In the genomic region with DNA sequence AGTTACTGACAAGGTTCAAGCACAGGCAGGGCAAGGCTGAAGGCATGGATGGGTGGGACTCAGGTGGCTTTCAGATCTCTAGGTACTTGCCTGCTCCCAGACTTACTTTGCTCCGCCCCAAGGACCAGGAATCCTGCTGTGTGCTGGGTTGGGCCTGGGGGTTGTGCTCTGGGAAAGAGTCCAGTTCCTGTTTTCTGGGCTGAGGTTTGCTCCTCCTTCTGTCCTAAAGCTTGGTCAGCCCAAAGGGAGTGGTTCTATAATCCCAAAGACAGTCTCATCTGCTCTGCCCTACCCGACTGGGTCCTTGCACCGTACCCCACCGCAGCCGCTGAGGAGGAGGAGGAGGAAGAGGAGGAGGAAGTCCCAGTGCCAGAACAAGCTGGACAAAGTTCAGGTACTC, we compare ENCODE assay signal across 13 mouse cellular contexts. TPM values are rescaled to one million over a fixed set of nuclear protein-coding genes. Genes with fewer than 3 reads are reported as not detected.
DNase-seq lines count a peak whose midpoint lies in the region; ATAC-seq and TF ChIP-seq lines count a peak whose summit lies in the region.
"Had no signal": no experiment of that assay in that cellular context is flagged by ENCODE, and none has a peak within 500 bp of the region (broad histone marks: within the 10 kb centered on the region; RNA-seq: fewer than 3 reads in every experiment).

A gene (plus strand): TSS at position 221 of the 400 bp plus-strand sequence.

- TF ChIP-seq CTCF in hindbrain, postnatal 0 days (IDR thresholded peaks at IDR 0.05; ENCODE audit: low read depth): no peak

- no peaks in the 10 kb centered on the region for H3K27me3 ChIP-seq in hindbrain, postnatal 0 days (ENCODE audit: insufficient read depth, low read length)
- no peaks in the 10 kb centered on the region for H3K27me3 ChIP-seq in hindbrain, embryonic 11.5 days (ENCODE audit: control insufficient read depth, insufficient read depth, low read length)
- H3K27me3 ChIP-seq in limb, embryonic 14.5 days (ENCODE audit: control insufficient read depth, insufficient read depth, low read length): no peaks in the 10 kb centered on the region
- no peaks in the 10 kb centered on the region for H3K27me3 ChIP-seq in midbrain, embryonic 16.5 days (ENCODE audit: control insufficient read depth, insufficient read depth, low read depth, low read length)
- H3K27me3 ChIP-seq: embryonic facial prominence, embryonic 15.5 days; midbrain, embryonic 13.5 days had no signal

- H3K4me3 ChIP-seq in hindbrain, postnatal 0 days (ENCODE audit: low read length): no peak within 1 kb of the TSS
- no peak within 1 kb of the TSS for H3K4me3 ChIP-seq in hindbrain, embryonic 11.5 days (ENCODE audit: low read depth, low read length)
- no peak within 1 kb of the TSS for H3K4me3 ChIP-seq in limb, embryonic 14.5 days (replicated peaks; ENCODE audit: low read length)
- no peak within 1 kb of the TSS for H3K4me3 ChIP-seq in midbrain, embryonic 16.5 days (ENCODE audit: low read depth, low read length)
- H3K4me3 ChIP-seq: embryonic facial prominence, embryonic 15.5 days; midbrain, embryonic 13.5 days had no signal

- no peaks in the 10 kb centered on the region for H3K4me1 ChIP-seq in hindbrain, postnatal 0 days (ENCODE audit: insufficient read depth, low read length)
- H3K4me1 ChIP-seq in hindbrain, embryonic 11.5 days (replicated peaks; ENCODE audit: control insufficient read depth, insufficient read depth, low read length): no peaks in the 10 kb centered on the region
- H3K4me1 ChIP-seq in limb, embryonic 14.5 days (ENCODE audit: control insufficient read depth, insufficient read depth, low read length): no peaks in the 10 kb centered on the region
- no peaks in the 10 kb centered on the region for H3K4me1 ChIP-seq in midbrain, embryonic 16.5 days (ENCODE audit: control insufficient read depth, insufficient read depth, low read length)
- H3K4me1 ChIP-seq: embryonic facial prominence, embryonic 15.5 days; midbrain, embryonic 13.5 days had no signal

- no peak for ATAC-seq in hindbrain, postnatal 0 days
- ATAC-seq in hindbrain, embryonic 11.5 days (ENCODE audit: low FRiP score): no peak
- ATAC-seq in limb, embryonic 14.5 days (ENCODE audit: low FRiP score, low read depth): no peak
- ATAC-seq in midbrain, embryonic 16.5 days: no peak
- ATAC-seq: CD4-positive, CD25-positive, alpha-beta regulatory T cell, adult 4 months; midbrain, embryonic 13.5 days had no signal

- no peaks in the 10 kb centered on the region for H3K9me3 ChIP-seq in hindbrain, postnatal 0 days (ENCODE audit: low read length)
- H3K9me3 ChIP-seq in hindbrain, embryonic 11.5 days (ENCODE audit: control insufficient read depth, low read length): no peaks in the 10 kb centered on the region
- no peaks in the 10 kb centered on the region for H3K9me3 ChIP-seq in limb, embryonic 14.5 days (ENCODE audit: control insufficient read depth, low read length)
- no peaks in the 10 kb centered on the region for H3K9me3 ChIP-seq in midbrain, embryonic 16.5 days (replicated peaks; ENCODE audit: control insufficient read depth, low read length, poor library complexity, severe bottlenecking)
- H3K9me3 ChIP-seq: embryonic facial prominence, embryonic 15.5 days; midbrain, embryonic 13.5 days had no signal

- 75% methylated on average over 5 of the region's 5 CpGs for whole genome bisulfite sequencing in hindbrain, postnatal 0 days
- 83% methylated on average over 5 of the region's 5 CpGs for WGBS in hindbrain, embryonic 11.5 days
- WGBS in limb, embryonic 14.5 days: 84% methylated on average over 5 of the region's 5 CpGs
- WGBS in midbrain, embryonic 16.5 days: 79% methylated on average over 5 of the region's 5 CpGs

- no peak within 1 kb of the TSS for H3K9ac ChIP-seq in hindbrain, postnatal 0 days (replicated peaks; ENCODE audit: low read length)
- no peak within 1 kb of the TSS for H3K9ac ChIP-seq in hindbrain, embryonic 11.5 days (ENCODE audit: low read depth, low read length)
- no peak within 1 kb of the TSS for H3K9ac ChIP-seq in limb, embryonic 14.5 days (ENCODE audit: low read depth, low read length, severe bottlenecking)
- no peak within 1 kb of the TSS for H3K9ac ChIP-seq in midbrain, embryonic 16.5 days (ENCODE audit: low read depth, low read length)
- H3K9ac ChIP-seq: embryonic facial prominence, embryonic 15.5 days; midbrain, embryonic 13.5 days had no signal

- TF ChIP-seq POLR2A in limb, embryonic 14.5 days (IDR thresholded peaks at IDR 0.05; ENCODE audit: borderline replicate concordance, extremely low read depth, insufficient read depth, insufficient read length): no peak

- 0 out of 2 replicates have a peak within 1 kb of the TSS, but pooled peaks have one; percentile 7 for H3K4me2 ChIP-seq in hindbrain, postnatal 0 days (ENCODE audit: low read depth, low read length)
- no peak within 1 kb of the TSS for H3K4me2 ChIP-seq in hindbrain, embryonic 11.5 days (replicated peaks; ENCODE audit: low read depth, low read length)
- H3K4me2 ChIP-seq in limb, embryonic 14.5 days (replicated peaks; ENCODE audit: low read depth, low read length, severe bottlenecking): no peak within 1 kb of the TSS
- no peak within 1 kb of the TSS for H3K4me2 ChIP-seq in midbrain, embryonic 16.5 days (ENCODE audit: low read length)
- H3K4me2 ChIP-seq: embryonic facial prominence, embryonic 15.5 days; midbrain, embryonic 13.5 days had no signal

- H3K27ac ChIP-seq in hindbrain, postnatal 0 days: no peak within 1 kb of the TSS
- H3K27ac ChIP-seq in hindbrain, embryonic 11.5 days (ENCODE audit: low read depth, low read length): no peak within 1 kb of the TSS
- peak within 1 kb of the TSS; percentile 45 for H3K27ac ChIP-seq in limb, embryonic 14.5 days (replicated peaks; ENCODE audit: low read depth, low read length)
- H3K27ac ChIP-seq in midbrain, embryonic 16.5 days (ENCODE audit: low read length): no peak within 1 kb of the TSS
- H3K27ac ChIP-seq: embryonic facial prominence, embryonic 15.5 days; midbrain, embryonic 13.5 days had no signal

- no peaks in the 10 kb centered on the region for H3K36me3 ChIP-seq in hindbrain, postnatal 0 days (ENCODE audit: insufficient read depth, low read length)
- H3K36me3 ChIP-seq in hindbrain, embryonic 11.5 days (ENCODE audit: control insufficient read depth, insufficient read depth, low read length): no peaks in the 10 kb centered on the region
- H3K36me3 ChIP-seq in limb, embryonic 14.5 days (ENCODE audit: control insufficient read depth, insufficient read depth, low read length): no peaks in the 10 kb centered on the region
- no peaks in the 10 kb centered on the region for H3K36me3 ChIP-seq in midbrain, embryonic 16.5 days (ENCODE audit: control insufficient read depth, insufficient read depth, low read length)
- H3K36me3 ChIP-seq: embryonic facial prominence, embryonic 15.5 days; midbrain, embryonic 13.5 days had no signal

- no peak for DNase-seq in hindbrain, postnatal 0 days (ENCODE audit: low spot score)
- no peak for DNase-seq in hindbrain, embryonic 11.5 days (ENCODE audit: low spot score)
- peak; percentile 44 for DNase-seq in testis, postnatal 10 days (ENCODE audit: low spot score)
- no peak for DNase-seq in testis, postnatal 14 days (ENCODE audit: low spot score)
- DNase-seq in limb, embryonic 14.5 days (ENCODE audit: low spot score): no peak
- DNase-seq in adrenal gland, postnatal 36 days: no peak
- no peak for DNase-seq in gastrocnemius, adult 8-10 months (ENCODE audit: low spot score in 2 of 2)
- DNase-seq: liver had no signal

RNA-seq across cellular contexts. Expression of the gene that starts here (rescaled TPM):
- total RNA-seq in hindbrain, postnatal 0 days (2014; rRNA removed): 3.7 and 8.2 TPM in 2 replicates
- polyA plus RNA-seq in hindbrain, postnatal 0 days (2015; fragmentation: Nextera tagmentation; extraction: Ambion mirVana): 1.5 and 1.7 TPM in 2 replicates
- 0.38 and 1.1 TPM in 2 replicates for polyA plus RNA-seq in hindbrain, embryonic 11.5 days (2014; fragmentation: Nextera tagmentation; extraction: Ambion mirVana)
- 2.1 and 3.3 TPM in 2 replicates for polyA plus RNA-seq in limb, embryonic 14.5 days (2012; rRNA removed)
- 1.0 and 1.4 TPM in 2 replicates for polyA plus RNA-seq in limb, embryonic 14.5 days (2014; fragmentation: Nextera tagmentation; extraction: Ambion mirVana)
- 1 to 10 TPM; 3.7 to 4.3 TPM for total RNA-seq in adrenal gland, postnatal 36 days (2021)
- 1.1 and 1.2 TPM in 2 replicates for polyA plus RNA-seq in midbrain, embryonic 16.5 days (2015; fragmentation: Nextera tagmentation; extraction: Ambion mirVana)
- under 1 TPM; 0.36 to 0.99 (median 0.62) TPM for total RNA-seq in gastrocnemius, adult 8-10 months (2022)
- polyA plus RNA-seq: CD4-positive, CD25-positive, alpha-beta regulatory T cell, adult 4 months; heart, postnatal 0 days had no signal
